28 mouse cellular contexts compared by ENCODE assay signal in genomic region chr2:113574411-113574810, GRCm38 (mm10).
A peak's percentile ranks its signal among the peaks of the same experiment; 100 is the strongest.
DNase-seq lines count a peak whose midpoint lies in the region; ATAC-seq lines count a peak whose summit lies in the region.
"Had no signal": no experiment of that assay in that cellular context is flagged by ENCODE, and none has a peak within 500 bp of the region (broad histone marks: within the 10 kb centered on the region; RNA-seq: fewer than 3 reads in every experiment).

No protein-coding gene starts in this region.

- H3K36me3 ChIP-seq in forebrain, embryonic 10.5 days (replicated peaks), result no peaks in the 10 kb centered on the region
- H3K36me3 ChIP-seq in forebrain, embryonic 16.5 days (ENCODE audit: control insufficient read depth, insufficient read depth), result no peaks in the 10 kb centered on the region
- H3K36me3 ChIP-seq in midbrain, embryonic 14.5 days (ENCODE audit: control insufficient read depth, insufficient read depth, low read length), result no peaks in the 10 kb centered on the region
- no peaks in the 10 kb centered on the region for H3K36me3 ChIP-seq in midbrain, embryonic 11.5 days (ENCODE audit: control insufficient read depth, insufficient read depth, low read length)
- H3K36me3 ChIP-seq: embryonic facial prominence, embryonic 13.5 days; G1E; heart, embryonic 12.5 days; heart, embryonic 15.5 days had no signal

- no peak overlapping the region for H3K9ac ChIP-seq in forebrain, embryonic 16.5 days (replicated peaks; ENCODE audit: low read depth, low read length)
- no peak overlapping the region for H3K9ac ChIP-seq in midbrain, embryonic 14.5 days (replicated peaks; ENCODE audit: low read length)
- H3K9ac ChIP-seq in midbrain, embryonic 11.5 days (ENCODE audit: low read length), result no peak overlapping the region
- H3K9ac ChIP-seq: embryonic facial prominence, embryonic 13.5 days; forebrain, embryonic 13.5 days; forebrain, postnatal 0 days; heart, embryonic 12.5 days; heart, embryonic 15.5 days; hindbrain, embryonic 14.5 days had no signal

- no peak for ATAC-seq in forebrain, embryonic 16.5 days
- ATAC-seq in midbrain, embryonic 14.5 days (ENCODE audit: low FRiP score, low TSS enrichment), result no peak
- ATAC-seq in midbrain, embryonic 11.5 days (ENCODE audit: low FRiP score), result no peak
- ATAC-seq: forebrain, embryonic 13.5 days; forebrain, postnatal 0 days; hindbrain, postnatal 0 days; inflammation-experienced regulatory T-cells, adult 6 months; Patski had no signal

- H3K4me3 ChIP-seq in forebrain, embryonic 10.5 days, result no peak overlapping the region
- H3K4me3 ChIP-seq in forebrain, embryonic 16.5 days (replicated peaks; ENCODE audit: low read length), result no peak overlapping the region
- no peak overlapping the region for H3K4me3 ChIP-seq in midbrain, embryonic 14.5 days (replicated peaks; ENCODE audit: low read depth, low read length)
- no peak overlapping the region for H3K4me3 ChIP-seq in midbrain, embryonic 11.5 days (ENCODE audit: low read depth, low read length)
- H3K4me3 ChIP-seq: embryonic facial prominence, embryonic 13.5 days; erythroblast, embryonic 14.5 days; forebrain, embryonic 13.5 days; gastrocnemius, adult 2 months; heart, embryonic 12.5 days; heart, embryonic 15.5 days had no signal

- no peak for DNase-seq in forebrain, embryonic 10.5 days (ENCODE audit: extremely low spot score, low spot score)
- DNase-seq in midbrain, embryonic 14.5 days, result peak; percentile 5
- no peak for DNase-seq in midbrain, embryonic 11.5 days (ENCODE audit: low spot score, missing footprints)
- peak; percentile 62 for DNase-seq in retina, postnatal 1 day
- no peak for DNase-seq in kidney, postnatal 10 days
- DNase-seq: adrenal gland, postnatal 10 days; cerebellum, adult 11 months; cerebellum, adult 2 months; cerebellum, adult 9-11 months; cerebellum, postnatal 25 days; forebrain, postnatal 0 days; gastrocnemius, adult 2 months; gastrocnemius, postnatal 14 days; heart, adult 18-20 months; heart, postnatal 10 days; heart, postnatal 4 days had no signal

- no peak overlapping the region for H3K4me2 ChIP-seq in forebrain, embryonic 16.5 days (ENCODE audit: low read length)
- H3K4me2 ChIP-seq in midbrain, embryonic 14.5 days (ENCODE audit: low read length), result no peak overlapping the region
- H3K4me2 ChIP-seq in midbrain, embryonic 11.5 days, result no peak overlapping the region
- H3K4me2 ChIP-seq: embryonic facial prominence, embryonic 13.5 days; forebrain, embryonic 13.5 days; heart, embryonic 12.5 days; heart, embryonic 15.5 days; hindbrain, embryonic 14.5 days had no signal

- 28% methylated on average over 7 of the region's 7 CpGs for WGBS in forebrain, embryonic 10.5 days
- 33% methylated on average over 7 of the region's 7 CpGs for WGBS in forebrain, embryonic 16.5 days
- 31% methylated on average over 7 of the region's 7 CpGs for WGBS in midbrain, embryonic 14.5 days
- WGBS in midbrain, embryonic 11.5 days, result 32% methylated on average over 7 of the region's 7 CpGs

- no peaks in the 10 kb centered on the region for H3K9me3 ChIP-seq in forebrain, embryonic 10.5 days
- no peaks in the 10 kb centered on the region for H3K9me3 ChIP-seq in forebrain, embryonic 16.5 days (ENCODE audit: control insufficient read depth, low read length)
- no peaks in the 10 kb centered on the region for H3K9me3 ChIP-seq in midbrain, embryonic 14.5 days (ENCODE audit: control insufficient read depth, low read length)
- no peaks in the 10 kb centered on the region for H3K9me3 ChIP-seq in midbrain, embryonic 11.5 days (ENCODE audit: control insufficient read depth, low read length)
- H3K9me3 ChIP-seq: embryonic facial prominence, embryonic 13.5 days; forebrain, embryonic 13.5 days; heart, embryonic 15.5 days had no signal

- H3K4me1 ChIP-seq in forebrain, embryonic 10.5 days, result peaks cover 12% of the 10 kb centered on the region
- H3K4me1 ChIP-seq in forebrain, embryonic 16.5 days (replicated peaks; ENCODE audit: control insufficient read depth, insufficient read depth, low read length), result no peaks in the 10 kb centered on the region
- H3K4me1 ChIP-seq in midbrain, embryonic 14.5 days (ENCODE audit: control insufficient read depth, insufficient read depth, low read length), result no peaks in the 10 kb centered on the region
- H3K4me1 ChIP-seq in midbrain, embryonic 11.5 days (ENCODE audit: control insufficient read depth, insufficient read depth, low read length), result no peaks in the 10 kb centered on the region
- H3K4me1 ChIP-seq: forebrain, embryonic 13.5 days; heart, embryonic 12.5 days; heart, embryonic 15.5 days had no signal

- peak overlapping the region; percentile 53; the same call in 1 of the 2 replicates for H3K27ac ChIP-seq in forebrain, embryonic 10.5 days
- no peak overlapping the region for H3K27ac ChIP-seq in forebrain, embryonic 16.5 days (ENCODE audit: low read length)
- no peak overlapping the region for H3K27ac ChIP-seq in midbrain, embryonic 14.5 days (replicated peaks; ENCODE audit: low read depth, low read length)
- H3K27ac ChIP-seq in midbrain, embryonic 11.5 days (ENCODE audit: low read depth, low read length), result no peak overlapping the region
- H3K27ac ChIP-seq: embryonic facial prominence, embryonic 13.5 days; forebrain, embryonic 13.5 days; gastrocnemius, adult 2 months; heart, embryonic 15.5 days; hindbrain, embryonic 14.5 days; hindbrain, postnatal 0 days had no signal

- no peaks in the 10 kb centered on the region for H3K27me3 ChIP-seq in forebrain, embryonic 10.5 days (ENCODE audit: poor library complexity, severe bottlenecking)
- H3K27me3 ChIP-seq in forebrain, embryonic 16.5 days (replicated peaks; ENCODE audit: control insufficient read depth, insufficient read depth, low read length), result no peaks in the 10 kb centered on the region
- H3K27me3 ChIP-seq in midbrain, embryonic 14.5 days (ENCODE audit: control insufficient read depth, insufficient read depth, low read length), result no peaks in the 10 kb centered on the region
- H3K27me3 ChIP-seq in midbrain, embryonic 11.5 days (ENCODE audit: control insufficient read depth, insufficient read depth, low read length), result no peaks in the 10 kb centered on the region
- H3K27me3 ChIP-seq: CH12.LX; embryonic facial prominence, embryonic 13.5 days; forebrain, embryonic 13.5 days; heart, embryonic 12.5 days; heart, embryonic 15.5 days; Patski had no signal

Comparison
In these comparisons a context has a peak if more than half of its experiments do, and no peak if none do; other contexts are left out.
1. DNase-seq: peak in midbrain, embryonic 14.5 days (single experiment) and retina, postnatal 1 day (single experiment); none in forebrain, embryonic 10.5 days (single experiment), midbrain, embryonic 11.5 days (single experiment) and kidney, postnatal 10 days (single experiment).